Mouse (Mus musculus) erythroblast, embryonic 14.5 days (primary cell): ENCODE data around the gene Cit.

Experiments
- GATA1 ChIP-seq: IDR thresholded peaks from 2 replicates; pipeline ENCODE4 v1.6.1; 2012; ENCODE audit warnings: low read length, inconsistent platforms, mixed read lengths
- TAL1 ChIP-seq: IDR thresholded peaks from 3 replicates; pipeline ENCODE4 v1.6.1; 2012; ENCODE audit warnings: low read length, inconsistent platforms, mixed read lengths

DNA sequence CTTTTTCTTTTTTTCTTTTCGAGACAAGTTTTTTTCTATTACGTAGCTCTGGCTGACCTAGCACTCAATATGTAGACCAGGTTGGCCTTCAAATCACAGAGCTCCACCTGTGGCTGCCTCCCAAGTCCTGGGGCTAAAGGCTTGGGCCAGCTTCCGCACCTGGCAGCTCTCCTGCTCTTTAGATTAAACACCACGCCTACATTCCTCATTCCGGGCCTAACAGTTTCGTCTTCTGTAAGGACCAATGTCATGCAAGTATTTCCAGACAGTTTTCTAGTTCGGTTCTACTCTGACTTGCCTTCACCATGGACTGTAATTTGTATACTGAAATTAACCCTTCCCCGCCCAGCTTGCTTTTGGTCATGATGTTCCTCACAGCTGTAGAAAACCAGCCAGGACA lies 2.1 kb downstream of the Cit start:
- TF ChIP-seq TAL1 (no peak), GATA1 (no peak)
